Mouse (Mus musculus): ENCODE measurements around the gene Gm29609. TPM values are rescaled to one million over a fixed set of nuclear protein-coding genes. Genes with fewer than 3 reads are reported as not detected.

Gm29609 gene
- polyA plus RNA-seq, 1 experiment from 2014 or later = 2.3 TPM

Other genes starting within 250 kb of the Gm29609 start
- 6.4 and 6.8 TPM in 2 replicates for gene Cgref1, start 234.3 kb downstream of the Gm29609 start, polyA plus RNA-seq (2014; fragmentation: Nextera tagmentation; extraction: Ambion mirVana)
- 106 and 114 TPM in 2 replicates for gene Preb, start 219.6 kb downstream of the Gm29609 start, polyA plus RNA-seq (2014; fragmentation: Nextera tagmentation; extraction: Ambion mirVana)
- not detected in 2 replicates for gene Tcf23, start 211.2 kb downstream of the Gm29609 start, polyA plus RNA-seq (2014; fragmentation: Nextera tagmentation; extraction: Ambion mirVana)
- gene Atraid, start 131.6 kb downstream of the Gm29609 start, polyA plus RNA-seq (2014; fragmentation: Nextera tagmentation; extraction: Ambion mirVana) = 81.8 and 86.4 TPM in 2 replicates
- gene Slc5a6, start 131.0 kb downstream of the Gm29609 start, polyA plus RNA-seq (2014; fragmentation: Nextera tagmentation; extraction: Ambion mirVana) = 10.8 and 10.9 TPM in 2 replicates
- 44.3 and 55.4 TPM in 2 replicates for gene Cad, start 125.1 kb downstream of the Gm29609 start, polyA plus RNA-seq (2014; fragmentation: Nextera tagmentation; extraction: Ambion mirVana)
- not detected in 2 replicates for gene Dnajc5g, start 73.6 kb downstream of the Gm29609 start, polyA plus RNA-seq (2014; fragmentation: Nextera tagmentation; extraction: Ambion mirVana)
- 0.79 and 1.2 TPM in 2 replicates for gene Slc30a3, start 71.7 kb downstream of the Gm29609 start, polyA plus RNA-seq (2014; fragmentation: Nextera tagmentation; extraction: Ambion mirVana)
- gene Trim54, start 63.2 kb downstream of the Gm29609 start, polyA plus RNA-seq (2014; fragmentation: Nextera tagmentation; extraction: Ambion mirVana) = not detected in 2 replicates
- gene Ucn, start 41.1 kb downstream of the Gm29609 start, polyA plus RNA-seq (2014; fragmentation: Nextera tagmentation; extraction: Ambion mirVana) = not detected in 2 replicates
- 56.3 and 57.5 TPM in 2 replicates for gene Mpv17, start 25.7 kb downstream of the Gm29609 start, polyA plus RNA-seq (2014; fragmentation: Nextera tagmentation; extraction: Ambion mirVana)
- gene Gtf3c2, start 233 bp upstream of the Gm29609 start, polyA plus RNA-seq (2014; fragmentation: Nextera tagmentation; extraction: Ambion mirVana) = 101 and 109 TPM in 2 replicates
- 142 and 144 TPM in 2 replicates for gene Snx17, start 13.3 kb upstream of the Gm29609 start, polyA plus RNA-seq (2014; fragmentation: Nextera tagmentation; extraction: Ambion mirVana)
- gene Eif2b4, start 13.5 kb upstream of the Gm29609 start, polyA plus RNA-seq (2014; fragmentation: Nextera tagmentation; extraction: Ambion mirVana) = 68.8 and 83.8 TPM in 2 replicates
- 10.0 TPM in 2 replicates for gene Zfp513, start 22.4 kb upstream of the Gm29609 start, polyA plus RNA-seq (2014; fragmentation: Nextera tagmentation; extraction: Ambion mirVana)
- 177 and 193 TPM in 2 replicates for gene Ppm1g, start 40.8 kb upstream of the Gm29609 start, polyA plus RNA-seq (2014; fragmentation: Nextera tagmentation; extraction: Ambion mirVana)
- 145 and 155 TPM in 2 replicates for gene Nrbp1, start 61.0 kb upstream of the Gm29609 start, polyA plus RNA-seq (2014; fragmentation: Nextera tagmentation; extraction: Ambion mirVana)
- gene Gm9970, start 61.3 kb upstream of the Gm29609 start, polyA plus RNA-seq (2014; fragmentation: Nextera tagmentation; extraction: Ambion mirVana) = 0.92 TPM in 1 of 2 replicates, not detected in the other
- 5.0 and 5.1 TPM in 2 replicates for gene Krtcap3, start 71.8 kb upstream of the Gm29609 start, polyA plus RNA-seq (2014; fragmentation: Nextera tagmentation; extraction: Ambion mirVana)
- gene Ift172, start 111.2 kb upstream of the Gm29609 start, polyA plus RNA-seq (2014; fragmentation: Nextera tagmentation; extraction: Ambion mirVana) = 42.6 and 50.4 TPM in 2 replicates
- 58.4 and 62.8 TPM in 2 replicates for gene Fndc4, start 116.2 kb upstream of the Gm29609 start, polyA plus RNA-seq (2014; fragmentation: Nextera tagmentation; extraction: Ambion mirVana)
- gene Gckr, start 117.5 kb upstream of the Gm29609 start, polyA plus RNA-seq (2014; fragmentation: Nextera tagmentation; extraction: Ambion mirVana) = 0.13 TPM in 1 of 2 replicates, not detected in the other